Mouse (Mus musculus) bone marrow macrophage, adult 2 months (primary cell): ENCODE data around the gene Prkcb.

ENCODE experiments used
- CTCF ChIP-seq: IDR thresholded peaks from 2 replicates; pipeline ENCODE4 v1.5.1; 2012; ENCODE audit warnings: low read depth, mild to moderate bottlenecking, low read length, moderate library complexity
- POLR2A ChIP-seq: IDR thresholded peaks from 2 replicates; pipeline ENCODE4 v1.6.1; 2012; ENCODE audit warnings: mild to moderate bottlenecking, low read depth, low read length, borderline replicate concordance

DNA sequence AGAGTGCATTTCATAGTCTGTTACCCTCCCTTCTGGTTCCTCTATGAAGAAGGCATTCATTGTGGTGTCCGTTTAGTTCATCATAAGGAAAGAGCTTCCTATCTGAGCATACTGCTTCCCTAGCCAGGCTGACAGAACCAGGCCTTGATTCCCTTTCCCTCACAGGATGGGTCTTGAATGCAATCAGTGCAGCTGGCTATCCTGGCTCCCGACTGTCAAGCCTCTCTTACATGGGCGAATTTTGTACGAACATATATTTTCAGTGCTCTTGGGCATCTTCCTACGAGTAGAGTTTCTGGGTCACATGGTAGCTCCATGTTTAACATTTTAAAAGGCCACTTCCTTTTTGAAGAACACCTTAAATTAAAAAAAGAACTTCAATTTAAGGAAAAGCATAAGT, 61.4 kb downstream of the Prkcb start:
- TF ChIP-seq POLR2A (no peak), CTCF (no peak)
